ENCODE assay signal across 9 mouse cellular contexts in genomic region chr2:32784048-32784681, GRCm38 (mm10). TPM values are rescaled to one million over a fixed set of nuclear protein-coding genes. Genes with fewer than 3 reads are reported as not detected.
A peak's percentile ranks its signal among the peaks of the same experiment; 100 is the strongest.
DNase-seq lines count a peak whose midpoint lies in the region; ATAC-seq lines count a peak whose summit lies in the region.
"Had no signal": no experiment of that assay in that cellular context is flagged by ENCODE, and none has a peak within 500 bp of the region (broad histone marks: within the 10 kb centered on the region; RNA-seq: fewer than 3 reads in every experiment).

Gene Cfap157 (minus strand): TSS chr2:32784428.

- H3K4me2 ChIP-seq in kidney, embryonic 15.5 days, result no peak within 1 kb of the TSS
- H3K4me2 ChIP-seq in hindbrain, embryonic 15.5 days, result peak within 1 kb of the TSS; percentile 28
- H3K4me2 ChIP-seq in intestine, embryonic 15.5 days (replicated peaks), result no peak within 1 kb of the TSS
- H3K4me2 ChIP-seq: limb, embryonic 15.5 days had no signal

- H3K4me3 ChIP-seq in kidney, embryonic 15.5 days (replicated peaks), result no peak within 1 kb of the TSS
- no peak within 1 kb of the TSS for H3K4me3 ChIP-seq in hindbrain, embryonic 15.5 days
- H3K4me3 ChIP-seq in intestine, embryonic 15.5 days (replicated peaks), result no peak within 1 kb of the TSS
- H3K4me3 ChIP-seq: limb, embryonic 15.5 days had no signal

- WGBS in kidney, embryonic 15.5 days, result 71% methylated on average over 4 of the region's 4 CpGs
- WGBS in hindbrain, embryonic 15.5 days, result 63% methylated on average over 4 of the region's 4 CpGs
- 53% methylated on average over 4 of the region's 4 CpGs for WGBS in intestine, embryonic 15.5 days

- no peak within 1 kb of the TSS for H3K9ac ChIP-seq in kidney, embryonic 15.5 days
- H3K9ac ChIP-seq in hindbrain, embryonic 15.5 days, result no peak within 1 kb of the TSS
- no peak within 1 kb of the TSS for H3K9ac ChIP-seq in intestine, embryonic 15.5 days
- H3K9ac ChIP-seq: limb, embryonic 15.5 days had no signal

- peak; percentile 13 for DNase-seq in kidney, adult 18-20 months
- DNase-seq in forelimb bud, embryonic 11.5 days (ENCODE audit: low read depth, low spot score), result peak; percentile 42
- DNase-seq in mesoderm, embryonic 11.5 days (ENCODE audit: low read depth, low spot score), result peak; percentile 32
- no peak for DNase-seq in spleen, adult 12 weeks (ENCODE audit: low spot score)
- no peak for DNase-seq in thymus, postnatal 10 days (ENCODE audit: low spot score in 2 of 2)

- H3K27me3 ChIP-seq in kidney, embryonic 15.5 days, result no peaks in the 10 kb centered on the region
- no peaks in the 10 kb centered on the region for H3K27me3 ChIP-seq in hindbrain, embryonic 15.5 days
- no peaks in the 10 kb centered on the region for H3K27me3 ChIP-seq in intestine, embryonic 15.5 days (replicated peaks)
- H3K27me3 ChIP-seq: limb, embryonic 15.5 days had no signal

- H3K4me1 ChIP-seq in kidney, embryonic 15.5 days, result 0 out of 2 replicates have a peak, but pooled peaks cover 4% of the 10 kb centered on the region
- peaks cover 8% of the 10 kb centered on the region; the same call in 1 of the 2 replicates for H3K4me1 ChIP-seq in hindbrain, embryonic 15.5 days (replicated peaks)
- no peaks in the 10 kb centered on the region for H3K4me1 ChIP-seq in intestine, embryonic 15.5 days (replicated peaks)

- no peak within 1 kb of the TSS for H3K27ac ChIP-seq in kidney, embryonic 15.5 days
- H3K27ac ChIP-seq in hindbrain, embryonic 15.5 days (replicated peaks), result no peak within 1 kb of the TSS
- H3K27ac ChIP-seq in intestine, embryonic 15.5 days, result no peak within 1 kb of the TSS
- H3K27ac ChIP-seq: limb, embryonic 15.5 days had no signal

- no peak for ATAC-seq in kidney, embryonic 15.5 days (replicated peaks; ENCODE audit: low FRiP score)
- no peak for ATAC-seq in hindbrain, embryonic 15.5 days (ENCODE audit: low FRiP score, low read depth)
- no peak for ATAC-seq in intestine, embryonic 15.5 days

- H3K9me3 ChIP-seq in kidney, embryonic 15.5 days (replicated peaks), result no peaks in the 10 kb centered on the region
- H3K9me3 ChIP-seq in hindbrain, embryonic 15.5 days, result no peaks in the 10 kb centered on the region
- no peaks in the 10 kb centered on the region for H3K9me3 ChIP-seq in intestine, embryonic 15.5 days
- H3K9me3 ChIP-seq: limb, embryonic 15.5 days had no signal

- no peaks in the 10 kb centered on the region; the same call in 1 of the 2 replicates for H3K36me3 ChIP-seq in kidney, embryonic 15.5 days
- H3K36me3 ChIP-seq in hindbrain, embryonic 15.5 days, result no peaks in the 10 kb centered on the region
- no peaks in the 10 kb centered on the region for H3K36me3 ChIP-seq in intestine, embryonic 15.5 days

RNA-seq across cellular contexts. Expression of gene Cfap157, which starts in this region (rescaled TPM):
- 0.45 and 0.64 TPM in 2 replicates for polyA plus RNA-seq in kidney, embryonic 15.5 days (2015; fragmentation: Nextera tagmentation; extraction: Ambion mirVana)
- polyA plus RNA-seq in hindbrain, embryonic 15.5 days (2015; fragmentation: Nextera tagmentation; extraction: Ambion mirVana), result 1.3 and 2.0 TPM in 2 replicates
- 0.26 and 0.61 TPM in 2 replicates for polyA plus RNA-seq in intestine, embryonic 15.5 days (2015; fragmentation: Nextera tagmentation; extraction: Ambion mirVana)

Comparison
In these comparisons a context has a peak if more than half of its experiments do, and no peak if none do; other contexts are left out.
1. DNase-seq: peak in kidney, adult 18-20 months (single experiment), forelimb bud, embryonic 11.5 days (single experiment) and mesoderm, embryonic 11.5 days (single experiment); none in spleen, adult 12 weeks (single experiment) and thymus, postnatal 10 days (0 of 2).